In the genomic region with DNA sequence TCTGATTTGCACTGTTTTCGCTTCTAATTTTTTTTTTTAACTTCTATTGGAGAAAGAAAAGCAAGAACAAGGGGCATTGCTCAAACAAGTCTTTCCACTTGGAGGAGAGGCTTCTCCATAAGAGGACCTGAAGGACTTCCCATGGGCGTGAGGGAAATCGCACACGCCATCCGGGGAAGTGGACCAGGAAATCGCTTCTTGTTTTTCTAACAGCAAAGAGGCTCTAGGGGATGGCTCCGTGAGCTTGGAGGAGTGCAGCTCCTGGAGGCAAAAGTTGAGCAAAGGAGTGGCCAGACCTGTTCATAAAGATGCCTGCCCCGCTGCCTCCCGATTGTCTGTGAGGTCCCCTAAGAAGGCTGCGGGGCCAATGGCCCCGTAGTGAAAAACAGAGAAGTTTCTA, we compare ENCODE assay signal across 12 mouse cellular contexts. TPM values are rescaled to one million over a fixed set of nuclear protein-coding genes. Genes with fewer than 3 reads are reported as not detected.
DNase-seq lines count a peak whose midpoint lies in the region; ATAC-seq lines count a peak whose summit lies in the region.
"Had no signal": no experiment of that assay in that cellular context is flagged by ENCODE, and none has a peak within 500 bp of the region (broad histone marks: within the 10 kb centered on the region; RNA-seq: fewer than 3 reads in every experiment).

No protein-coding gene starts in this region.

- WGBS in kidney, embryonic 14.5 days: 72% methylated on average over 11 of the region's 11 CpGs

- H3K4me2 ChIP-seq in kidney, embryonic 14.5 days (replicated peaks; ENCODE audit: low read depth, low read length): 0 out of 2 replicates have a peak overlapping the region, but pooled peaks have one; percentile 15
- H3K4me2 ChIP-seq: hindbrain, embryonic 15.5 days; liver, embryonic 13.5 days had no signal

- no peak overlapping the region for H3K9ac ChIP-seq in kidney, embryonic 14.5 days (ENCODE audit: low read depth, low read length)
- H3K9ac ChIP-seq: hindbrain, embryonic 15.5 days; liver, embryonic 13.5 days had no signal

- H3K36me3 ChIP-seq in kidney, embryonic 14.5 days (ENCODE audit: control insufficient read depth, insufficient read depth, low read length): no peaks in the 10 kb centered on the region
- H3K36me3 ChIP-seq: hindbrain, embryonic 15.5 days; liver, embryonic 13.5 days had no signal

- no peak overlapping the region for H3K27ac ChIP-seq in kidney, embryonic 14.5 days (ENCODE audit: low read depth, low read length)
- H3K27ac ChIP-seq: hindbrain, embryonic 15.5 days; liver, embryonic 13.5 days had no signal

- H3K9me3 ChIP-seq in kidney, embryonic 14.5 days (ENCODE audit: control insufficient read depth, low read length): no peaks in the 10 kb centered on the region
- H3K9me3 ChIP-seq: hindbrain, embryonic 15.5 days; liver, embryonic 13.5 days had no signal

- H3K27me3 ChIP-seq in kidney, embryonic 14.5 days (ENCODE audit: control insufficient read depth, insufficient read depth, low read length): no peaks in the 10 kb centered on the region
- H3K27me3 ChIP-seq: hindbrain, embryonic 15.5 days; liver, embryonic 13.5 days had no signal

- no peak overlapping the region for H3K4me3 ChIP-seq in kidney, embryonic 14.5 days (ENCODE audit: low read length)
- H3K4me3 ChIP-seq: hindbrain, embryonic 15.5 days; liver, embryonic 13.5 days had no signal

- H3K4me1 ChIP-seq in kidney, embryonic 14.5 days (ENCODE audit: control insufficient read depth, insufficient read depth, low read length): 0 out of 2 replicates have a peak, but pooled peaks cover 3% of the 10 kb centered on the region
- H3K4me1 ChIP-seq: hindbrain, embryonic 15.5 days had no signal

- ATAC-seq in kidney, embryonic 14.5 days (ENCODE audit: low FRiP score, low TSS enrichment): no peak

- no peak for DNase-seq in kidney, adult 11 months
- peak; percentile 67 for DNase-seq in heart, adult 8-10 months (ENCODE audit: low spot score)
- peak; percentile 17 for DNase-seq in heart, postnatal 4 days
- DNase-seq in lung, postnatal 36 days: peak; percentile 81
- no peak for DNase-seq in layer of hippocampus, adult 18-20 months (ENCODE audit: low spot score in 2 of 2)
- DNase-seq in right cerebral cortex, postnatal 25 days: no peak
- no peak for DNase-seq in spleen, adult 18-20 months
- DNase-seq: cerebellum, postnatal 36 days; layer of hippocampus, postnatal 36 days; liver, embryonic 13.5 days had no signal

RNA-seq across cellular contexts. Expression of gene Adgrf5, which starts 29.0 kb away (rescaled TPM):
- polyA plus RNA-seq in kidney, embryonic 14.5 days (2014; fragmentation: Nextera tagmentation; extraction: Ambion mirVana): 6.1 and 16.2 TPM in 2 replicates
- 100 to 1,000 TPM; 195 to 206 (median 199) TPM for total RNA-seq in heart, adult 8-10 months (2022)
- 100 to 1,000 TPM; 131 to 141 TPM for total RNA-seq in heart, postnatal 4 days (2021)
- 10 to 100 TPM; 28.4 to 28.7 TPM for total RNA-seq in layer of hippocampus, adult 18-20 months (2021)

Comparison
In these comparisons a context has a peak if more than half of its experiments do, and no peak if none do; other contexts are left out.
1. DNase-seq: peak in heart, adult 8-10 months (single experiment), heart, postnatal 4 days (single experiment) and lung, postnatal 36 days (single experiment); none in kidney, adult 11 months (single experiment), layer of hippocampus, adult 18-20 months (0 of 2), right cerebral cortex, postnatal 25 days (single experiment) and spleen, adult 18-20 months (0 of 2).
2. RNA of gene Adgrf5, which starts 29.0 kb away (total RNA-seq): 195 to 206 TPM in heart, adult 8-10 months and 131 to 141 TPM in heart, postnatal 4 days; 28.4 to 28.7 TPM in layer of hippocampus, adult 18-20 months; every median in the first group is over 4 times any median in the second.